Mouse (Mus musculus): ENCODE data around the gene Ubac2.

DNA sequence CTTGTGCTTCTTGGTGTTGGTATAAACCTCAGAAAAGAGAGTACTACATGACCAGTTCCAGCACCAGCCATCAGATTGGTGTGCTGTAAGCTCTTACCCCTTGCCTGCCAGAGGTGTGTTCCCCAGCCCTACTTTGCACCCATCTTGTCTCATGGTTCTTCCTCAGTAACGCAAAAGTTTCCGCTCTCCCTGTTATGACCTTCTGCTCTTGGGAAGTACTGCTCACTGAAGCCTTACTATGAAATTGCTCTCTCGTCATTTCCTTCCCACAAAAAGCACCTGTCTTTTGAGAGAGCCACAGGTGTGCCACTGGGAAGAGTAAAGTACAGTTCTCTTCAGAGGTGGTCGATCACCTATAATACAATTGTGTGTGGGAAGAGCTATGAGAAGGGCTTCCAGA is 151.4 kb downstream of the Ubac2 start:
- no peak for TF ChIP-seq CTCF (IDR thresholded peaks at IDR 0.05; ENCODE audit: insufficient read depth, low read length)
- TF ChIP-seq POLR2A (IDR thresholded peaks at IDR 0.05; ENCODE audit: borderline replicate concordance, extremely low read depth, low read depth, low read length) = no peak

All from lung, adult 2 months (tissue).